Mouse (Mus musculus) lung, postnatal 0 days (tissue): ENCODE data around the gene Prrt4.

Experiments used
- CTCF ChIP-seq: IDR thresholded peaks from 2 replicates; pipeline ENCODE4 v1.5.1; 2016; ENCODE audit warnings: antibody characterized with exemption, mild to moderate bottlenecking
- EP300 ChIP-seq: IDR thresholded peaks from 2 replicates; pipeline ENCODE4 v1.6.1; 2016; ENCODE audit warnings: antibody characterized with exemption, mild to moderate bottlenecking, control low read depth

DNA sequence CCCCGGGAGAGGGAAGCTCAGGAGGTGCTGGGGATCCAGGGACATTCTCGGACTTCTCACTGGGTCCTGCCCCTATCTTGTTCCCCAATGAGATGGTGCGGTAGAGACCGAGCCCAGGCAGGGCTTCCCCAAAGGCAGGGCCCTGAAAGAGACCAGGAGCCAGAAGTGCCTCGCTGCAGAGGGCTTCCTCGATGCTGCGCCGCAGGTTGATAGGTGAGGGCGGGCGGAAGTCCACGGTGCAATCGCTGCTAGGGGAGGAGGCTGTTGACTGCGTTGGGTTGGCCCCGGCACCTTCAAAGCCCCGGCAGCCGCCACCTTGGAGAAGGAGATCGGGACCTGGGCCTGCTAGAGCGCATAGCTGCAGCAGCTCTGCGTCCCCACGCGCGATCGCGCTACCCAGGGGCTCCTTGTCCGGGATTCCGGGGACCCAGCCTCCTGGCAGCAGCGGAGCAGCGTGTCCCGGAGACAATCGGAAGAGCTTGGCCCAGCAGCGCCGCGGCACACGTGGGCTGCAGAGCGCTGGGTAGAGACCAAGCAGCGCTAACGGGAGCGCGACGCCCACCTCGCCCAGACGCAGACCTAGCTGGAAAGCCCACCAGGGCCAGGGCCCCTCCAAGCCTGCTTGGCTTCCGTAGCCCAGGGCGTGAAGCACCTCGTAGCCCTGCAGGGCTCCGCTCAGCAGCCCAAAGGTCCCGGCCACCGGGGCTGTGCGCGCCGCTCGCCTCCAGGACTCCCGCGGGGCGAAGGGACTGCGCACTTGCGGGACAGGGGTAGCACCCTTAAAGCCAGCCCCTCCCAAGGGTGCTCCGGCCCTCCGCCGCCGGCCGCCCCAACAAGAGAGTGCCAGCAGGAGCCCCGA, 9.1 kb downstream of the Prrt4 start:
- TF ChIP-seq CTCF (no peak), EP300 (no peak)
